Mouse (Mus musculus) ES-Bruce4 (cell line): ENCODE data around the gene Cyp2a5. TPM values are rescaled to one million over a fixed set of nuclear protein-coding genes. Genes with fewer than 3 reads are reported as not detected.
"Not testable (repeated sequence)": the region's sequence is repeated elsewhere in the genome, so short reads cannot be mapped to it uniquely, and the experiment has no call there.

Source experiments
- H3K27ac ChIP-seq: 2 replicates; pipeline ENCODE4 v1.5.1; 2012; ENCODE audit warnings: low read length, inconsistent platforms; ENCODE audit not compliant: insufficient read depth
- H3K27me3 ChIP-seq: 2 replicates; pipeline ENCODE4 v1.6.1; 2012; ENCODE audit warnings: mild to moderate bottlenecking, low read length, inconsistent platforms; ENCODE audit not compliant: control insufficient read depth, poor library complexity, insufficient read depth, severe bottlenecking
- H3K36me3 ChIP-seq: 2 replicates; pipeline ENCODE4 v1.6.1; 2012; ENCODE audit warnings: inconsistent platforms, mild to moderate bottlenecking, low read length, moderate library complexity; ENCODE audit not compliant: control insufficient read depth, poor library complexity, insufficient read depth, severe bottlenecking
- H3K4me1 ChIP-seq: one replicate; pipeline ENCODE4 v1.8.1; 2011; ENCODE audit warnings: low read length; ENCODE audit not compliant: control insufficient read depth, insufficient read depth
- H3K4me3 ChIP-seq: 2 replicates; pipeline ENCODE4 v1.5.1; 2011; ENCODE audit warnings: low read depth, mild to moderate bottlenecking, low read length
- H3K9ac ChIP-seq: 2 replicates; pipeline ENCODE4 v1.6.1; 2012; ENCODE audit warnings: low read depth, mild to moderate bottlenecking, inconsistent platforms; ENCODE audit not compliant: poor library complexity, severe bottlenecking
- H3K9me3 ChIP-seq: replicated peaks from 2 replicates; pipeline ENCODE4 v1.6.1; 2012; ENCODE audit warnings: mild to moderate bottlenecking, low read length, inconsistent platforms; ENCODE audit not compliant: control insufficient read depth, poor library complexity, insufficient read depth, severe bottlenecking
- polyA plus RNA-seq: library from polyadenylated mRNA; stranded (reverse); fragments of >200 nt; gene quantifications from 2 replicates; pipeline ENCODE4 v1.2.4, GENCODE M21; 2011; ENCODE audit warnings: low read depth; ENCODE audit not compliant: missing spikeins, insufficient read depth, insufficient read length

Gene Cyp2a5
- polyA plus RNA-seq, 1 experiment = not detected

- not testable (repeated sequence) for H3K9ac ChIP-seq, H3K27ac ChIP-seq, H3K4me3 ChIP-seq, H3K9me3 ChIP-seq, H3K36me3 ChIP-seq, H3K27me3 ChIP-seq, H3K4me1 ChIP-seq
Measured at GRCm38 (mm10) chr7:26850063-26850462, 15.0 kb downstream of the Cyp2a5 start.

- not testable (repeated sequence) for H3K9ac ChIP-seq, H3K27me3 ChIP-seq, H3K9me3 ChIP-seq, H3K36me3 ChIP-seq, H3K27ac ChIP-seq, H3K4me1 ChIP-seq, H3K4me3 ChIP-seq
Measured at GRCm38 (mm10) chr7:26878581-26878980, 43.5 kb downstream of the Cyp2a5 start.

- not testable (repeated sequence) for H3K36me3 ChIP-seq, H3K27ac ChIP-seq, H3K4me1 ChIP-seq, H3K9ac ChIP-seq, H3K9me3 ChIP-seq, H3K27me3 ChIP-seq, H3K4me3 ChIP-seq
Measured at GRCm38 (mm10) chr7:26880600-26880999, 45.5 kb downstream of the Cyp2a5 start.

Other genes with a start within 250 kb of the Cyp2a5 start
- not detected in 2 replicates for gene Vmn1r185, start 216.8 kb upstream of the Cyp2a5 start, polyA plus RNA-seq
- gene Cyp2b23, start 148.9 kb upstream of the Cyp2a5 start, polyA plus RNA-seq = 4.1 TPM in 2 replicates
- gene Cyp2b19, start 78.2 kb upstream of the Cyp2a5 start, polyA plus RNA-seq = not detected in 2 replicates
- not detected in 2 replicates for gene Cyp2g1, start 26.4 kb upstream of the Cyp2a5 start, polyA plus RNA-seq
- not detected in 2 replicates for gene Cyp2a22, start 104.1 kb downstream of the Cyp2a5 start, polyA plus RNA-seq
- not detected in 2 replicates for gene Cyp2a12, start 193.8 kb downstream of the Cyp2a5 start, polyA plus RNA-seq